Mouse (Mus musculus) limb, embryonic 15.5 days (tissue): Measurements from ENCODE around the gene Sars. TPM values are rescaled to one million over a fixed set of nuclear protein-coding genes. Genes with fewer than 3 reads are reported as not detected.

Experiments
- ATAC-seq: fragments of 200-750 bp; cut with Nextera tagmentation; 2 replicates; pipeline ENCODE4 v1.8.0; 2017; ENCODE audit warnings: low read depth, moderate TSS enrichment; ENCODE audit not compliant: insufficient number of reproducible peaks, low FRiP score, low TSS enrichment
- H3K27ac ChIP-seq: fragments of 300-500 bp; sonication (generic); 2 replicates; pipeline ENCODE4 v1.5.1; 2015; ENCODE audit warnings: moderate library complexity, mild to moderate bottlenecking, inconsistent platforms
- H3K27me3 ChIP-seq: fragments of 300-500 bp; sonication (generic); 2 replicates; pipeline ENCODE4 v1.6.1; 2015; ENCODE audit warnings: inconsistent platforms
- H3K36me3 ChIP-seq: fragments of 300-500 bp; sonication (generic); 2 replicates; pipeline ENCODE4 v1.6.1; 2015; ENCODE audit warnings: inconsistent platforms
- H3K4me1 ChIP-seq: fragments of 300-500 bp; sonication (generic); 2 replicates; pipeline ENCODE4 v1.6.1; 2015; ENCODE audit warnings: inconsistent platforms
- H3K4me2 ChIP-seq: fragments of 300-500 bp; sonication (generic); 2 replicates; pipeline ENCODE4 v1.6.1; 2015; ENCODE audit warnings: mild to moderate bottlenecking, inconsistent platforms
- H3K4me3 ChIP-seq: fragments of 300-500 bp; sonication (generic); 2 replicates; pipeline ENCODE4 v1.5.1; 2015; ENCODE audit warnings: mild to moderate bottlenecking, inconsistent platforms
- H3K9ac ChIP-seq: fragments of 300-500 bp; sonication (generic); 2 replicates; pipeline ENCODE4 v1.6.1; 2015; ENCODE audit warnings: inconsistent platforms
- H3K9me3 ChIP-seq: fragments of 300-500 bp; sonication (generic); 2 replicates; pipeline ENCODE4 v1.6.1; 2016; ENCODE audit warnings: inconsistent platforms
- WGBS: fragments of 180-500 bp; shearing (Covaris S2); methylation state at CpG from one replicate; pipeline ENCODE4 v1.1.7; 2015; 5-methylcytosine and 5-hydroxymethylcytosine counted together
- polyA plus RNA-seq: library from polyadenylated mRNA; unstranded; fragments of >200 nt; fragmentation: Nextera tagmentation; extraction: Ambion mirVana; gene quantifications from 2 replicates; pipeline ENCODE4 v1.2.1, GENCODE M21; 2015

Sars gene
- polyA plus RNA-seq, 1 experiment from 2014 or later: 115 TPM

GRCm38 (mm10) chr3:108408517-108409008 is 36.4 kb downstream of the Sars start:
- Histone ChIP-seq H3K27ac (no peak overlapping the region), H3K4me2 (no peak overlapping the region), H3K4me1 (peaks cover 28% of the 10 kb centered on the region), H3K9me3 (0 out of 2 replicates have a peak, but pooled peaks cover 8% of the 10 kb centered on the region), H3K36me3 (peaks cover 27% of the 10 kb centered on the region), H3K9ac (no peak overlapping the region), H3K4me3 (no peak overlapping the region), H3K27me3 (no peaks in the 10 kb centered on the region)
- 80% methylated on average over 8 of the region's 8 CpGs for WGBS
- no peak for ATAC-seq

GRCm38 (mm10) chr3:108406306-108406885 is 38.6 kb downstream of the Sars start:
- Histone ChIP-seq H3K4me2 (no peak overlapping the region), H3K36me3 (peaks cover 14% of the 10 kb centered on the region; the same call in 1 of the 2 replicates), H3K4me1 (peaks cover 30% of the 10 kb centered on the region), H3K27me3 (no peaks in the 10 kb centered on the region), H3K4me3 (no peak overlapping the region), H3K27ac (0 out of 2 replicates have a peak overlapping the region, but pooled peaks have one; percentile 5), H3K9me3 (no peaks in the 10 kb centered on the region), H3K9ac (no peak overlapping the region)
- ATAC-seq: no peak
- WGBS: 86% methylated on average over 24 of the region's 24 CpGs

- WGBS: 56% methylated on average over 14 of the region's 14 CpGs
- ATAC-seq: no peak
- no peak overlapping the region for H3K27ac ChIP-seq
- H3K9me3 ChIP-seq: no peaks in the 10 kb centered on the region
- no peak overlapping the region for H3K4me2 ChIP-seq
- H3K36me3 ChIP-seq: peaks cover 20% of the 10 kb centered on the region
- no peak overlapping the region for H3K4me3 ChIP-seq
- H3K9ac ChIP-seq: no peak overlapping the region
- no peaks in the 10 kb centered on the region for H3K27me3 ChIP-seq
- peaks cover 26% of the 10 kb centered on the region for H3K4me1 ChIP-seq
Measured at GRCm38 (mm10) chr3:108405536-108406305, 39.3 kb downstream of the Sars start.

- Histone ChIP-seq H3K4me3 (no peak overlapping the region), H3K9ac (no peak overlapping the region), H3K27ac (peak overlapping the region; percentile 4; the same call in 1 of the 2 replicates), H3K36me3 (peaks cover 48% of the 10 kb centered on the region), H3K4me1 (peaks cover 15% of the 10 kb centered on the region), H3K27me3 (no peaks in the 10 kb centered on the region), H3K9me3 (no peaks in the 10 kb centered on the region), H3K4me2 (no peak overlapping the region)
- ATAC-seq: no peak
- 83% methylated on average over 15 of the region's 15 CpGs for WGBS
Measured at GRCm38 (mm10) chr3:108402528-108402920, 42.5 kb downstream of the Sars start.

- ATAC-seq: peak; percentile 79
- Histone ChIP-seq H3K4me1 (peaks cover 15% of the 10 kb centered on the region), H3K27ac (peak overlapping the region; percentile 4; the same call in 1 of the 2 replicates), H3K9me3 (no peaks in the 10 kb centered on the region), H3K36me3 (peaks cover 51% of the 10 kb centered on the region), H3K4me2 (peak overlapping the region; percentile 40), H3K9ac (no peak overlapping the region), H3K4me3 (peak overlapping the region; percentile 19; the same call in 1 of the 2 replicates), H3K27me3 (no peaks in the 10 kb centered on the region)
- 29% methylated on average over 22 of the region's 22 CpGs for WGBS
Measured at GRCm38 (mm10) chr3:108401692-108402527, 43.1 kb downstream of the Sars start.

- ATAC-seq: no peak
- WGBS: 82% methylated on average over 5 of the region's 5 CpGs
- H3K36me3 ChIP-seq: peaks cover 51% of the 10 kb centered on the region
Measured at GRCm38 (mm10) chr3:108400442-108400841, 44.6 kb downstream of the Sars start.

GRCm38 (mm10) chr3:108398281-108398680 is 46.7 kb downstream of the Sars start:
- peaks cover 15% of the 10 kb centered on the region for H3K4me1 ChIP-seq
- no peak overlapping the region for H3K4me2 ChIP-seq
- H3K9ac ChIP-seq: no peak overlapping the region
- ATAC-seq: no peak
- H3K4me3 ChIP-seq: no peak overlapping the region
- H3K27ac ChIP-seq: no peak overlapping the region
- H3K27me3 ChIP-seq: no peaks in the 10 kb centered on the region
- peaks cover 57% of the 10 kb centered on the region for H3K36me3 ChIP-seq
- WGBS: 83% methylated on average over 9 of the region's 9 CpGs
- no peaks in the 10 kb centered on the region for H3K9me3 ChIP-seq

More at GRCm38 (mm10) chr3:108400442-108400841, 44.6 kb downstream of the Sars start:
- H3K4me2 ChIP-seq: no peak overlapping the region
- H3K4me1 ChIP-seq: peaks cover 15% of the 10 kb centered on the region
- no peak overlapping the region for H3K9ac ChIP-seq
- no peaks in the 10 kb centered on the region for H3K27me3 ChIP-seq
- H3K9me3 ChIP-seq: no peaks in the 10 kb centered on the region
- no peak overlapping the region for H3K4me3 ChIP-seq
- H3K27ac ChIP-seq: no peak overlapping the region

- peaks cover 24% of the 10 kb centered on the region for H3K36me3 ChIP-seq
- H3K27me3 ChIP-seq: no peaks in the 10 kb centered on the region
- H3K4me2 ChIP-seq: no peak overlapping the region
- no peaks in the 10 kb centered on the region for H3K9me3 ChIP-seq
- no peak overlapping the region for H3K4me3 ChIP-seq
- no peak overlapping the region for H3K27ac ChIP-seq
- no peak overlapping the region for H3K9ac ChIP-seq
- ATAC-seq: no peak
- peaks cover 19% of the 10 kb centered on the region for H3K4me1 ChIP-seq
- 50% methylated on average over 15 of the region's 15 CpGs for WGBS
Measured at GRCm38 (mm10) chr3:108392793-108393192, 52.2 kb downstream of the Sars start.

- no peak for ATAC-seq
Measured at GRCm38 (mm10) chr3:108392299-108392698, 52.7 kb downstream of the Sars start.

GRCm38 (mm10) chr3:108389111-108389545 is 55.9 kb downstream of the Sars start:
- Histone ChIP-seq H3K9ac (0 out of 2 replicates have a peak overlapping the region, but pooled peaks have one; percentile 1), H3K4me3 (no peak overlapping the region)

More at GRCm38 (mm10) chr3:108392299-108392698, 52.7 kb downstream of the Sars start:
- H3K27me3 ChIP-seq: no peaks in the 10 kb centered on the region
- no peak overlapping the region for H3K4me2 ChIP-seq
- no peaks in the 10 kb centered on the region for H3K9me3 ChIP-seq
- 28% methylated on average over 10 of the region's 10 CpGs for WGBS
- H3K4me1 ChIP-seq: peaks cover 19% of the 10 kb centered on the region
- no peak overlapping the region for H3K4me3 ChIP-seq
- H3K9ac ChIP-seq: no peak overlapping the region
- peaks cover 21% of the 10 kb centered on the region; the same call in 1 of the 2 replicates for H3K36me3 ChIP-seq
- no peak overlapping the region for H3K27ac ChIP-seq

GRCm38 (mm10) chr3:108386186-108386585 is 58.8 kb downstream of the Sars start:
- H3K27me3 ChIP-seq: no peaks in the 10 kb centered on the region
- no peak for ATAC-seq
- peaks cover 35% of the 10 kb centered on the region for H3K4me1 ChIP-seq
- H3K27ac ChIP-seq: no peak overlapping the region
- no peak overlapping the region for H3K9ac ChIP-seq
- H3K36me3 ChIP-seq: peaks cover 9% of the 10 kb centered on the region; the same call in 1 of the 2 replicates
- H3K4me3 ChIP-seq: no peak overlapping the region
- H3K4me2 ChIP-seq: no peak overlapping the region
- 81% methylated on average over 10 of the region's 10 CpGs for WGBS
- H3K9me3 ChIP-seq: no peaks in the 10 kb centered on the region

More at GRCm38 (mm10) chr3:108389111-108389545, 55.9 kb downstream of the Sars start:
- Histone ChIP-seq H3K9me3 (no peaks in the 10 kb centered on the region), H3K27me3 (no peaks in the 10 kb centered on the region), H3K36me3 (peaks cover 13% of the 10 kb centered on the region; the same call in 1 of the 2 replicates), H3K4me2 (peak overlapping the region; percentile 33; the same call in 1 of the 2 replicates), H3K27ac (peak overlapping the region; percentile 68), H3K4me1 (peaks cover 32% of the 10 kb centered on the region)
- under 1% methylated on average over 5 of the region's 5 CpGs for WGBS
- peak; percentile 45; the same call in 1 of the 2 replicates for ATAC-seq
